Mouse (Mus musculus) kidney, adult 9 months (tissue): ENCODE measurements around the gene Npw.

Experiments used
- DNase-seq: peaks from one replicate; pipeline ENCODE4 v3.0.0; 2022

The Npw gene

DNA sequence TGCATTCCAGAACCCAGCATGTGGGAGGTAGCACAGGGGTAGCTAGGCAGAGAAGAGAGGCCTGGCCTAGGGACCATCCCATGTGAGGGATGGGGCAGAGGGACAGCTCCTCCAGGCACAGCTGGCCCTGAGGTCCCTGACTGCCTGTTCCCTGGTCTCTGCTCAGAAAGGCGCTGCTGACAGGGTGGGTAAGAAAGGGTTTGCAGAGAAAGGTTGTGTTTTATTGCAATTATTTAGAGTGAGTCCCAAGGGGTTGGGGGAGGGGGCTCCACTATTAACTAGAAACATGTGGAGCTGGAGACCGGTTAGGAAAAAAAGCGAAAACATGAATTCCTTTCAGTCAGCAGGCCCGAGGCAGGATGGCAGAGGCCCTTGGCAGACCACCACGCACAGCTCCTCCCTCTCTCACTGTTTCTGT lies 18.7 kb downstream of the Npw start:
- DNase-seq, result no peak

- peak; percentile 56 for DNase-seq
These were observed 19.4 kb downstream of the Npw start for GRCm38 (mm10) chr17:24638840-24639239.

DNA sequence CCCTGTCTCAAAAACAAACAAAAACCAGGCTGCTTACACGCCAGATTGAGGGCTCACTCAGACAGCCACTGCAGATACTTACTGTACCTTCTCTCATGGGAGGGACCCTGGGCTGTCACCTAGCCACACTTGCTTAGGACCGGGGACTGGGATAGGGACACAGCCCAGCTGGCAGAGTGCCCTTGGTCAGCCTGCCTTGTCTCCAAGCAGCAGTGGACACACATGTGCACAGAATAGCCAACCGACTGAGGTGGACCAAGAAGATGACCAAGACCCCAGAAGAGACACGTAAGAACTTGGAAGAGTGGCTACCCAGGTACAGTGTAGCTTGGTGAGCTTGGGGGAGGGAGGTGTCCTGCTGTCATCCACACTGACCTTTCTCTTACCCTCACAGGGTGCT lies 20.0 kb downstream of the Npw start:
- DNase-seq, result no peak

GRCm38 (mm10) chr17:24636781-24637481 lies 21.3 kb downstream of the Npw start:
- no peak for DNase-seq

- DNase-seq, result no peak
These were observed 22.6 kb downstream of the Npw start for GRCm38 (mm10) chr17:24635694-24636093.

DNA sequence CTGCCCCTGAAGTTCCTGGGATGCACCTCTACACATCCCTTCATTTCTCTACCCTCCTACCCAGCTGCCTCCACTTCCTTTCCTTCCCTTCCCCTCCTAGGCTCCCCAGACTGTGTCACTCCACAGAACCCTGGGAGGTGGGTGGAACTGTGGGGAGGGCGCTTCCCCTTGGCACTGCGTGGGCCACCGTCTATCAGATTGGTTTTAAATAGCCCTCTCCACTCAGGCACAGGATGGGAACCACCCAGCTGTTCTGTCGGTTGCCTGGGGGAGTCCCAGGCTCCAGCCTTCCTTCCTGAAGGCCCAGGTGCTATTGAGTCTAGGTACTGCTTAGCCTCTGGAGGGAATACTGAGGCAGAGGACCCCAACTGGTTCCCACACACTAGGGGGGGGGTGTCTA lies 23.2 kb downstream of the Npw start:
- DNase-seq, result peak; percentile 53

DNA sequence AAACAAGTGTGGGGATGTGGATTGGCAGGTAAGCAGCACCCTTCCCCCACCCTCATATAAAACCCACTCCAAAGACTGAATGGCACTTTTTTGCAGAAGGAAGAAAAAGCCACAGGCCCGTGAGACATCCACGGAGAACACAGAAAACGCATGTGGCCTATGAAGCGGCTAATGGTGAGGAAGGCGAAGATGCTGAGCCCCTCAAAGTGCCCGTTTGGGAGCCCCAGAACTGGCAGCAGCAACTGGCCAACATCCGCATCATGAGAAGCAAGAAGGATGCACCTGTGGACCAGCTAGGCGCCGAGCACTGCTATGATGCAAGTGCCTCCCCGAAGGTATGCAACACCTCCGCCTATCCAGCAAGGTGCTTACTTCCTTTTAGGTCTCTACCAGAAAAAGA lies 24.4 kb downstream of the Npw start:
- no peak for DNase-seq

DNA sequence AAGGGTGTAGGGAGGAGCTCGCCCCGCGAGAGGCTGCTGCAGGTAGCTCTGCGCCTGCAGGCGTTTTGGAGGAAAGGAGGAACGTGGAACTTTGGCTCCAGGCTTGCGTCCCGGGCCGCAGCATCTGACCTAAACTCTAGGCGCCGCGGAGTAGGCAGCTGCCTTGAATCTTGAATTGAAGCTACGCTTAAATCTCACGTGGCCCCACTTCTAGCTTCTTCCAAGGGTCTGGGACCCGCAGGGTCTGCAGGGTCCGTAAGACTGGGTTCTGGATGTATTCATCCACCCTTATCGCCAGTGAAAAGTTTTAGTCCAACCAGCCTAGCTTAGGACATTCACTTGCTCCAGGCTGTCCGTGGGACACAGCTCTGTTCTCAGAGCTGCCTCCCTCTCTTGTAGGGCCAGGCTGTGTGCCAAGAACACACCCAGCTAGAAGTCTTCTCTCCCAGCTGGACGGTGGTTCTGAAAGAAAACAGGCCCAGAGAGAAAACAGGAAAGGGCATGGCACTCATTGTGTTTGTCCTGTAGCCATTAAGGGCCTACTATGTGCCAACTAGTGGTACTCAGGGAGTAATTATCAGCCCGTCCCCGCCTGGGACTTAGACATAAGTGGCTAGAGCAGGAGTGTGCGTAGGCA lies 25.3 kb downstream of the Npw start:
- DNase-seq, result peak; percentile 65

DNA sequence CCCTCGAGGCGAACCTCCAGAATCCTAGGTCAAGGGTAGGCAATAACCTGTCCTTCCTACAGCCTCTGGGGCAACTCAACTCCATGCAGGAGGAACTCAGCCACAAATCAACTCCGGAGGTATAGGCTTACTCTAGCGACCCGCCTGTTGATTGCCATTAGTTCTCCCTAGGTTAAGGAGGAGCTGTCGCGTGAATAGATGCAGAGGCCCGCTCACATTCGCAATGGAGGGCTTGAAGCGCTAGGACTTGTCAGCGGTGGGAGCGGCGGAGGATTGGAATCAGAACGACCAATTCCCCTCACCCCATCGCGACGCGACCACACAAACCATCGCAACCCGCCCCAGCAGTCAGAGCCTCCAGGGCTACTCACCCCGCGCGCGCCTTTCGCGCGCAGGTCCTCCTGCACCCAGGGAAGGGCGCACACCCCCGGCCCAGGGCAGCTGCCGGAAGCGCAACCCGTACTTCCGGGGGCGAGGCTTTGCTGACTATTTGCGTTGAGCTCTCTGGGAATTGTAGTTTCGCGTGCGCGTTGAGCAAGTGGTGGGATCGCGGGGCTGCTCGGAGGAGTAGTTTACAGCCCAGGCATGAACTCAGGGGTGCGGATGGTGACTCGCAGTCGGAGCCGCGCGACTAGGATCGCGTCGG lies 26.0 kb downstream of the Npw start, which contains the start of the genes Tsc2 and Nthl1:
Gene Tsc2 (minus strand): TSS at position 464 of the 646 bp plus-strand sequence.
Gene Nthl1 (plus strand): TSS at position 514 of the 646 bp plus-strand sequence.
- peak; percentile 85 for DNase-seq

DNA sequence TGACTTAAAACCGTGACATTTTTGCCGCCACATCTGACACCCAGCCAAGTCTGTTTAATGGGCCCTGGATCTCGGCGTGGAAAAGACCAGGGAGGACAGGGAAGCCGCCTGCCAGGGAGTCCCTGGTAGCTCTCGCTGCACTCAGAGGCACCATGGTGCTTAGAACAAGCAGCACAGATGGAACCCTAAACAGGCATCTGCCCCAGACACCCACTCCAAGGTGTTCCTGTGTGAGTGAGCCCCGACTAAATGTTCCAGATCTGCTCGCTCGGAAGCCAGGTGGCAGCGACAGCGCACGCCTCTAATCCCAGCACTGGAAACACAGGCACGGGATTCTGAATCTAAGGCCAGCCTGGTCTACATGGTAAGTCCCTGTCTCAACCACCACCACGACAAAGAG lies 28.2 kb downstream of the Npw start:
- no peak for DNase-seq

- peak; percentile 82 for DNase-seq
These were observed 29.6 kb downstream of the Npw start for GRCm38 (mm10) chr17:24628646-24629045.

DNA sequence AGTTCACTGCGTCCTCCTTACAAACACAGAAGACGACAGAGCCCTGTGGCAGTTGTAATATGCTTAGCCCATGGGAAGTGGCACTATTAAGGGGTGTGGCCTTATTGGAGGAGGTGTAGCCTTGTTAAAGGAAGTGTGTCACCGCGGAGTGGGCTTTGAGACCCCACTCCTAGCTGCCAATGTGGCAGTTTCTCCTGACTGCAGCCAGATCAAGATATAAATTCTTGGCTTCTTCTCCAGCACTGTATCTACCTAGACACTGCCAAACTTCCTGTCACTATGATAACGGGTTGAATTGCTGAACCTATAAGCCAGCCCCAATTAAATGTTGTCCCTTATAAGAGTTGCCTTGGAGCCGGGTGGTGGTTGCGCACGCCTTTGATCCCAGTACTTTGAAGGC lies 32.8 kb downstream of the Npw start:
- DNase-seq, result no peak

DNA sequence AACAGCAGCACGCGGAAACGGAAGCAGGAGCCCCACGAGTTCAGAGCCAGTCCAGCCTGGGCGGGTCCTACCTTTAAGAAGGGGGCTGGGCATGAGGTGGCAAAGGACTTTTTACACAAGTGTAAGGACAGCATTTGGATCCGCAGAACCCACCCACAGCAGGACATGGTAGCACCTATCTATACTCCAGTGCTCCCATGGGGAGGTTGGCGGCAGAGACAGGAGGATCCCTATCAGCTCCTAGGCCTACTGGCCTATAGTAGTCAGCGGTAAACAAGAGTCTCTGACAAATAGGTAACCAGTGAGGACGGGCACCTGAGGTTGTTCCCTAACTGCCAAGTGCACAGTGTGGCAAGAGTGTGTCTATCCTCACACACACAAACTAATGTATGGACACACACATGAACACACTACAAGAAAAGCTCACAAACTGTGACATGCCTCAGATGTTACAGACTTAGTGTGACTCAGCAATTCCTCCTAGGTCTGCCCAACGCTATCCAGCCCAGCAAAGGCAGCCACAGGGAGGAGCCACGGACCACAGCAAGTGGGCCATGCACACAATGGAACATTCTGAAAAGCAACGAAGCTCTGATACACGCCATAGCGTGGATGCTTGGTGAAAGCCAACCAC lies 40.6 kb downstream of the Npw start:
- no peak for DNase-seq

- no peak for DNase-seq
These were observed 47.5 kb downstream of the Npw start for GRCm38 (mm10) chr17:24610711-24611110.

DNA sequence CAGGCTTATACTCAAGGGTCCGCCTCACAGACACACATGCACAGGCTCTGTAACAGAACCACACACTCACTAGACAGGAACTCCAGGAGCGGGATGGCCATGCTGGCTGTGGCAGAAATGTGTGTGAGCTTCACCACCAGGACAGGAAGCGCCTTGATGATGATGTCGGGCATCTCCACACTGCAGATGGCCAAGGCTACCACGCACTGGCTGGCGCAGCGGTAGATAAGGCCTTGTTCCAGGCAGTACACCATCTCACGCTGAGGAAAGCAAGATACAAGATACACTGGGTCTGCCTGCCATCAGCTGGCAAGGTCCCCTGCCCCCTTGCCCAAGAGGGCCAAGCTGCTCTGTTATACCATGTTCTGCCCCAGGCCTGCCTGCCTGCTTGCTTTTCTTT lies 49.4 kb downstream of the Npw start:
- DNase-seq, result no peak

DNA sequence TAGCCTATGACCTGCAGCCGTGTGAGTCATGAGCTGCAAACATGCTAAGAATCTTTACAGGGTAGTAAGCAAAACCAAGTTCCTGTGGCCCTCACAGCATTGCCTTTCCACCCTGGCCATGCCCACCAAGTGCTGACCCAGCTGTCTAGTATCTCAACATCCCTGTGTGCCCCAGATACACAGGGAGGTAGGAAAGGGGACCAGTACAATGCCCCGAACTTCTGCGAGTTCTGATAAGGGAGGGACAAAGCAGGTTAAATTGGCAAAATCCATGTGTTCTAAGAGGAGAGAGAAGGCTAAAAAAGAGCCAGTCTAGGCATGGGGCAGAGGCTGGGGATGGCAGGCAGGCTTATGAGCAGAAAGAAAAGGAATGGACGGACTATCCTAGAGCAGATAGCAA lies 49.9 kb downstream of the Npw start:
- no peak for DNase-seq
